In genomic region chr9:68892859-68893258, GRCm38 (mm10) we compare ENCODE assay signal across 23 mouse cellular contexts.
DNase-seq lines count a peak whose midpoint lies in the region; ATAC-seq and TF ChIP-seq lines count a peak whose summit lies in the region.
"Had no signal": no experiment of that assay in that cellular context is flagged by ENCODE, and none has a peak within 500 bp of the region (broad histone marks: within the 10 kb centered on the region; RNA-seq: fewer than 3 reads in every experiment).

No protein-coding gene starts in this region.

- H3K4me1 ChIP-seq in kidney, adult 2 months (ENCODE audit: control insufficient read depth, insufficient read depth, low read length), result no peaks in the 10 kb centered on the region
- H3K4me1 ChIP-seq: embryonic facial prominence, embryonic 12.5 days had no signal

- no peak for DNase-seq in frontal cortex, postnatal 14 days (ENCODE audit: low spot score in 2 of 2)
- peak; percentile 28 for DNase-seq in kidney, adult 2 months
- no peak for DNase-seq in kidney, adult 11 months
- peak; percentile 28 for DNase-seq in kidney, postnatal 14 days
- DNase-seq in kidney, adult 8-10 months, result no peak
- DNase-seq in ES-CJ7 (ENCODE audit: low read depth, low spot score), result peak; percentile 22
- DNase-seq in urinary bladder, adult 18-20 months (ENCODE audit: low spot score in 2 of 2), result no peak
- DNase-seq: adrenal gland, adult 2 months; adrenal gland, postnatal 10 days; cerebellum, adult 11-12 months; cerebellum, adult 2 months; cerebellum, adult 9-10 months; cerebellum, postnatal 10 days; cerebellum, postnatal 25 days; forebrain, postnatal 0 days had no signal

- H3K36me3 ChIP-seq in kidney, adult 2 months (ENCODE audit: control insufficient read depth, insufficient read depth, low read length), result no peaks in the 10 kb centered on the region
- H3K36me3 ChIP-seq: embryonic facial prominence, embryonic 10.5 days; embryonic facial prominence, embryonic 12.5 days; forebrain, embryonic 15.5 days; G1E had no signal

- H3K27me3 ChIP-seq in kidney, adult 2 months (replicated peaks; ENCODE audit: control insufficient read depth, insufficient read depth, low read length), result no peaks in the 10 kb centered on the region
- H3K27me3 ChIP-seq: forebrain, embryonic 13.5 days; forebrain, embryonic 15.5 days; Patski had no signal

- 73% methylated on average over 6 of the region's 6 CpGs for WGBS in kidney, adult 2 months

- TF ChIP-seq CTCF in kidney, adult 2 months (conservative IDR thresholded peaks at IDR 0.05; ENCODE audit: insufficient read depth, insufficient read length, low read depth, low read length), result no peak

- no peak overlapping the region for H3K4me3 ChIP-seq in kidney, adult 2 months (ENCODE audit: insufficient read depth, low read depth, low read length)
- H3K4me3 ChIP-seq: embryonic facial prominence, embryonic 10.5 days; embryonic facial prominence, embryonic 12.5 days; forebrain, embryonic 13.5 days; forebrain, embryonic 15.5 days had no signal

- H3K27ac ChIP-seq in kidney, adult 2 months (ENCODE audit: insufficient read depth, low read depth, low read length), result no peak overlapping the region
- H3K27ac ChIP-seq: embryonic facial prominence, embryonic 10.5 days; embryonic facial prominence, embryonic 12.5 days; forebrain, embryonic 13.5 days; forebrain, embryonic 15.5 days had no signal

- no peak for TF ChIP-seq POLR2A in kidney, adult 2 months (IDR thresholded peaks at IDR 0.05; ENCODE audit: low read depth, low read length)

- peak; percentile 66; the same call in 1 of the 2 replicates for ATAC-seq in frontal cortex, adult (ENCODE audit: low TSS enrichment)
- ATAC-seq: activated CD4-positive, CD25-positive, alpha-beta regulatory T cell, adult 4 months; forebrain, embryonic 13.5 days; forebrain, embryonic 15.5 days; forebrain, postnatal 0 days; Patski had no signal

Comparison
In these comparisons a context has a peak if more than half of its experiments do, and no peak if none do; other contexts are left out.
1. DNase-seq: peak in kidney, adult 2 months (single experiment), kidney, postnatal 14 days (single experiment) and ES-CJ7 (single experiment); none in frontal cortex, postnatal 14 days (0 of 2), kidney, adult 11 months (single experiment), kidney, adult 8-10 months (0 of 2) and urinary bladder, adult 18-20 months (0 of 2).